Mouse (Mus musculus) ovary, adult 18-20 months (tissue): ENCODE data around the gene Cd207.

Experiments used
- DNase-seq: peaks from one replicate; pipeline ENCODE4 v3.0.0; 2022; ENCODE audit warnings: low spot score, mixed read lengths

Gene Cd207

DNA sequence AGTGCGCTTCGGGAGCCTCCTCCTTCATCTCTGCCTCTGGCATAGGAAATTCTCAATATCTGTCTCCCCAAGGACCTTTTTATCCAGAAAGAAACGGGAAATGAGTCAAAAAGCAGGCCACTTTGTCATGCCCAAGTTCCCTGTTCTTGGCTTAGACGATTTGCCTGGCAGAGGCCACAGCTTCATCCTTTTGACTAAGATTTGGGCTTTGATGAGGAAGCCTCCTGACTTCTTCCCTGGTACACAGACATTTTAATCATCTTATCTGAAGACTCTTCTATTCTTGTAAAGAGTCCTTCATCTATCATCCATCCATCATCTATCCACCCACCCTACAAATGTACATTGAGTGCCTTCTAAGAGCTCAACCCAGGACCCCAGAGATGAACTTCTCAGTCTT is at the start of gene Cd207:
Cd207 (minus strand) TSS at position 101 of the 400 bp plus-strand sequence.
- no peak for DNase-seq

DNA sequence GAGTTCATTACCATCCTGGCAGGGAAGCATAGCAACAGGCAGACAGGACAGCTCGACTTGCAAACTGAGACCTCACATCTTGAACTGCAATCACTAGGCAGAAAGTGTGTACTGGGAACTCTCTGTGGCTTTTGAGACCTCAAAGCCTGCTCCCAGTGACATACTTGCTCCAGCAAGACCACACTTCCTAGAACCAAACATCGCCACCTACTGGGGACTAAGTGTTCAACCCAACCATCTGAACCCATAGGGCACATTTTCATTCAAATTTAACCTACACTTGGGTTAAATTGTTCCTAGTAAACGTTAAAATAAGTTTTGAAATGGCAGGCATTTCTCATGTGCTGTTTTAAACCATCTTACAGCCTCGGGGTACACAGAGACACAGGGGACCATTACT is 49.5 kb upstream of the Cd207 start:
- no peak for DNase-seq

DNA sequence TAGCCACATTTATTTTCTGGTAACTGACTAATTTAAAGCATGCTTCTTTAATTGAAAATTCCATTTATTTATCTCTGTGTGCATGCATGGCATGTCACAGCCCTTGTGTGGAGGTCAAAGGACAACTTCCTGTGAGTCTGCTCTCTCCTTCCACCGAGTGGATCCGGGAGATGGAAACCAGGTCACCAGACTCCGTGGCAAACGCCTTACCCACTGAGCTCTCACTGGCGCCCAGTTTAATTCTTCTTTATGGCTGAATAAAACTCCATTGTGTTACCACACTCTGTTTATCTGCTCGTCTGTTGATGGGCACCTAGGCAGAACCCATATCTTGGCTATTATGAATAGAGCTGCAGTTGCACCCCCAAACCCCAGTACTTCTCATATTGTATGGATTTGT is 44.9 kb upstream of the Cd207 start:
- no peak for DNase-seq

DNA sequence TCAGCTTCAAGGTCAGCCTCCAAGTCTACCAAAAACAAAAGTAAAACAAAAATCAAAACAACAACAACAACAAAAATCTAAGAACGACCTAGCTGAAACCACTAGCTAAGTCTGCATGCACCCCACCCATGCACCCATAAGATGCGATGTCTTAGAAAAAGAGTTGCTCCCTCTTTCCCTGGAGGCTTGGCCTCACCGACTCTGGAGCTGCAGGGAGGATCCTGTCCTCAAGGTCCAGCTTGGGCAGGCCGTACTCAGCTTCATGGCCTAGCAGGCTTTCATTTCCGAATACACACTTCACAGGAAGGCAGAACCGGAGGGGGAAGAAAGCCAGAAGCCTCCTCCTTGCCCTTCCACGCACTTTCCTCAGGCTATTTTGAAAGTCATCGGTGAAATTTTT is 39.4 kb upstream of the Cd207 start:
- no peak for DNase-seq

DNA sequence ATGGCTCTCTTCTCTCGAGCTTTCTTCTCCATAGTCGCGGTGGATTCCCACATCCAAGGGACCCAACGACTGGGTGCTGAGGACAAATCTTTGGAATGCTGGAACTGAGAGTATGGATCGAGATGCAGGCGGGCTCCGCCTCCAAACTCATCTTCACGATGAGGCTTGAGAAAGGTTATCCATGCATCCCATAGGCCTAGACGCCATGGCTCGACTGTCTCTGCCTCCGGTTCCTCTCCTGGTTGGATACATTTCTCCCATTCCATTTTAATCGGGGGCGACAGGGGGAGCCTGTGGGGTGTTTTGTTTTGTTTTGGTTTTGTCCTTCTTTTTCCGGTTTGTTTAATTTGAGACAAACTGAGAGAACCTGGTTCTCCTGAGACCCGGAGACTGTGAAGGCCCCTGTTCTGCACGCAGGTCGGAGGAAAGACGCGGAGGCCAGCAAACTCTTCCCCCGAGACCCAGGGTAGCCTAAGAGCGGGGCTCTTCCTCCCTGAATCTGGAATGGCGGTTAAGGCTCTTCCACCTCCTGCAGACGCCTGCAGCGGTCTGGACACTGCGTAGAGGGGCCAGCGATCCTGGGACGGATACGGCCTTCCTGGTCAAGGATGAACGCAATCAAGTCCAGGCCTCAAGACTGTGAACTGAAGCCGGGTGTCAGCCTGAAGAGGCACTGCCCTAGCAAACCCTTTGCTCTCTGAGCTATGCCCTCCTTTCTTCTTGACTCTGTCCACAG is 38.0 kb upstream of the Cd207 start:
- no peak for DNase-seq

DNA sequence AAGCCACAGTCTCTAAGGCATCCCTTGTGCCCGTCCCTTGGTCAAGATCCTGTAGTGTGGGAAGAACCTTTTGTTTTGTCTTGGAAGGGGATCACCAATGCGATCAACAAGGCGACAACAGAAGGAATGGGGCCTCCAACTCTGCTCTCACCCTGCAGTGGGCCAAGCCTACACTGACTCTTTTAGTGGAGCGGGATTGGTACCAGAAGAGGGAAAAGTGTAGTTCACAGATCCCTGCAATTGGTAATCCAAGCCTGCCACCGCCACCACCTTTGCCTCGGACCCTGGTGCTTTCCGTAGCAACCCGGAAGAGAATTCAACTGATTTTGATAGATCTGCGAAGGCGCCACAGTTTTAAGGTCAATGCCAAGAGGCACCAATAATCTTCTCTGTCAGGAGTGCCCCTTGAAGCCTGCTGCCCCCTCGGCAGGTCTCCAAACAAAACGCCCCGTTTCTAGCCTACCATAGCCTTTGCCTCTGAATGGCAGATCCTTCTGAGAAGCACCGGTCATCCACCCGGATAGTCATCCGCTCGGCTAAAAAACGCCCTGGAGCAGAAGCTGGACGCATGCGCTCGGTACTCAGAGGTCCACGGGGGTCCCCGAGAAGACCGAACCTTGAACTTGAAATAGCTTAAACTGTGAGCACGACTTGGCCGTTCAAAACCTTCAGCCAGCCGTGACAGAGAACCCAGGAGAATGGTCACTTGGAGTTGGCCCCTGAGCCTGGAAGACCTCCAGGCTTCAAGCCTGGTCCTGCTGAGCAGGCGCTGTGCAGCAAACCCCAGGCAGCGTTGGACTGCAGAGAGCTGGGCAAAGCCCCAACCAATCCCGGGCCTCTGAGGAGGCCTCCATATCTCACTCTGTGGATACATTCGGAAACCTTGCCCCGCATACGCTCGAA is 36.8 kb upstream of the Cd207 start:
- no peak for DNase-seq

DNA sequence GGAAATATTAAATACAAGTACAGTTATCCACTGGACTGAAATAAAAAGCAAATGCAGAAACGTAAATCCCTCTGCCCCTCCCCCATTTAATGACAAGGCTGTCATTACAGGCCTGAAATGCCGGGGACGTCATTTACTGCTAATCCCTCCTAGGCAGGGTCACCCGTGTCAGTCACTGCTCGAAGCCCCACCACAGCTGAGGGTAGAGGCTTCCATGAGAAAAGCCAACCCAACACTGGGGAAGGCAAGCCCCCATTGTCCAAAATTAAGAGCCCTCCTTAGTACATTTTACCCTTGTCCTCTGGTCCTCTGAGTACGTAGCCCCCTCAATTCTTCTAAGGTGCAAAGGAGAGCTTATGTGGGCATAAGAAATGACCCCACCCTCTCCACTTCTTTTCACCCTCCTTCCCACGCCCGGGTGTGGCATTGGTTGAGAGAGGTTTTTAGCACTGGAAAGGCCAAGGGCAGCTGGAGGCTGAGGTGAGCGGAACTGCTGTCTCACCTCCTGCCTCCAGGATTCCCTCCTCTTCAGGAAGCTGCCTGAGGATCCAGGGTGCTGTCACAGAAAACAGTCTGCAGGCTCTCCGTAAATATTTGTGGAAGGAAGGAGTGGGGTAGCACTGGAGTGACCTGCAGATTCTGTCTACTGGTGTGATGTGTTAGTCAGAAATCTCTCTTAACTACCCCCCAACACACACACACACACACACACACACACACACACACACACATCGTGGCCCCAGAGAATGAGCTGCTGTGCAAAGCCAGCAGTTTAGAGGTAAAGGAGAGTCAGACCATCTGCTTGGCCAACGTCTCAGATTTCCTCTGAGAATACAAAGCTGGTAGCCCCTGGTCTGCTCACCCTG is 35.8 kb upstream of the Cd207 start:
- no peak for DNase-seq

DNA sequence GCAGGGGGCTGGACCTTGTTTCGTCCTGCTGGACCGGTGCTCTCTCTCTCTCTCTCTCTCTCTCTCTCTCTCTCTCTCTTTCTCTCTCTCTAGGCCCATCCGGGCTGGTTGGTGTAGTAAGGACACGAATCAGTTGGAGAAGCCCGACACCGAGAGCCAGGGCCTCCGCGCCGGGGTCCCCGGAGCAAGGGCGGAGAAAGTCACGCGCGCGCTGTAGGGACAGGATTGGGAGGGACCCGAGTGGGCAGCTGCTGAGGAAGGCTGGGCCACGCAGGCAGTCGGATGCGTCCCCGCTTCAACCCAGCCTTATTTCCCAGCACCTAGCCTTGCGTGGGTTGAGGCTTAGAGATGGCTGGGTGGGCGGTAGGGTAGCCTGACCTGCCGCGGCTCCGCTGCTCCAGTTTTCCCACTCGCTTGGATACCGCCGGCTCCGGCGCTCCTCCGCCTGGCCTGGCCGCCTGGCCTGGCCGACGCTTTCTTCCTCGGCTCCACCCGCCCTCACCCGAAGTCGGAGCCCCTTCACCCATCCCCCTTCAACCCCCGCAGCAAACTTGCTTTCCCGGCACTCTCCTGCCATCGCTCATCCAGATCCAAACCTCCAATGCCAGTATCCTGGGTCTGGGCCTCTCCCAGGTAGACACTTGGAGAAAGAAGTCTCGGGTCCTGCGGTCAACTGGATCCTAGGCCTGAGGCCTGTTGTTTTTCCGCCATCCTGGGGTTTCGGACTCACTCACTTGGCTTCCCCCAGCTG is 34.2 kb upstream of the Cd207 start:
- no peak for DNase-seq

DNA sequence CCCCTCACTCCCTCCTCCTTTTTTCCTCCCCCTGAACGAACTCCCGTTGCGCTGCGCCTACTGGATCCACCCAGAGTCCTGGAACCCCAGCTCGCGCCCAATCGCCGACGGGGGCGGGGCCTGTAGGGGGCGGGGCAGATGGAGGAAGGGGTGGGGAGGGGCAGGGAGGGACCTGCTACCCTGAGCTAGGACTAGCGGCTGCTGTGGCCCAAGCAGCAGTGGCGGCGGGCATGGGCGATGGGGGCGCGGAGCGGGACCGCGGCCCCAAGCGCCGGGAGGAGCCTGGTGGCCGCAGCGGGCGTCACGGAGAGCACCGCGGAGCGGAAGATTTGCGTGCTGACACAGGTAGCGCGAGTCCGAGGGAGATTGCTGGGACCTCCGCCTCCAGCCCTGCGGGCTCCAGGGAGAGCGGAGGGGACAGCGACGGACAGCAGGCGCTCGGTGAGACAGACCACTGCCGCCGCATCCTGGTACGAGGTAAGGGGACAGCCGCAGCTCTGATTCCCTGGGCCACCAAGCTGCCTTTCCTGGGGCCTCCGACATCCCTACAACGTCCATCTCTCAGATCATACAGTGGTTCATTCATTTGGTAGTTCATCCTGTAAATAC is 33.5 kb upstream of the Cd207 start, which contains the start of gene Vax2:
Vax2 (plus strand) TSS at position 198 of the 609 bp plus-strand sequence.
- peak; percentile 63 for DNase-seq

DNA sequence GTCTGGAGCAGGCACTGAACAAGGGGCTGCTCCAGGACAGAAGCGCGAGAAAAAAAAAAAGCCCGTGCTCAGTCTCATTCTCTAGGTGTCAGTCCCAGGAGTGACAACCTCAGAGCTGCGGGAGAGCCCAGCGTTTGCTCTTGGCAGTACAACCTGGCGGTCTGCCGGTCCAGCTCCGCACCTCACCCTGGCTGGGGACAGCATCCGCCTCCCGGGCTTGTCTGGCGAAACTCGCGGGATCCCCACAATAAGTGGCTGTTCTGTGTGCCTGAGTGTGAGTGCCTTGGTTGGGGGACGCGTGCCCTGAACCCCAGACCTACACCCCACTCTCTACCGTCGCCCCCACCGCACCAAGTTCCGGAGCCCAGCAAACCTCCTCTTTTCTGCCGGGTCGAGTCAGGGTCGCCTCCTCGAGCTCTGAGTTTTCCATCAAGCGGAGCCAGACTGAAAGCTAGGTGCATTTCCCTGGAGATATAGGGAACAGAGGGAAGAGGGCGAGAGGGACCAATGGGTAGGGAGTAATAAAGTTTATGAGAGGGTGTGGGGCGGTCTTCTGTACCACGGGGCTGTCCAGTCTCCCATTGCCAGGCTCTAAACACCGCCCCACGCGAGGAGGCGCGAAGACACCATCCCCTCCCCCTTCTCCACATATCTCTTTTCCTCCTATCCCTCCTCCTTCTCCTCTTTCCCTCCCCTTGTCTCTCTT is 32.9 kb upstream of the Cd207 start:
- no peak for DNase-seq

DNA sequence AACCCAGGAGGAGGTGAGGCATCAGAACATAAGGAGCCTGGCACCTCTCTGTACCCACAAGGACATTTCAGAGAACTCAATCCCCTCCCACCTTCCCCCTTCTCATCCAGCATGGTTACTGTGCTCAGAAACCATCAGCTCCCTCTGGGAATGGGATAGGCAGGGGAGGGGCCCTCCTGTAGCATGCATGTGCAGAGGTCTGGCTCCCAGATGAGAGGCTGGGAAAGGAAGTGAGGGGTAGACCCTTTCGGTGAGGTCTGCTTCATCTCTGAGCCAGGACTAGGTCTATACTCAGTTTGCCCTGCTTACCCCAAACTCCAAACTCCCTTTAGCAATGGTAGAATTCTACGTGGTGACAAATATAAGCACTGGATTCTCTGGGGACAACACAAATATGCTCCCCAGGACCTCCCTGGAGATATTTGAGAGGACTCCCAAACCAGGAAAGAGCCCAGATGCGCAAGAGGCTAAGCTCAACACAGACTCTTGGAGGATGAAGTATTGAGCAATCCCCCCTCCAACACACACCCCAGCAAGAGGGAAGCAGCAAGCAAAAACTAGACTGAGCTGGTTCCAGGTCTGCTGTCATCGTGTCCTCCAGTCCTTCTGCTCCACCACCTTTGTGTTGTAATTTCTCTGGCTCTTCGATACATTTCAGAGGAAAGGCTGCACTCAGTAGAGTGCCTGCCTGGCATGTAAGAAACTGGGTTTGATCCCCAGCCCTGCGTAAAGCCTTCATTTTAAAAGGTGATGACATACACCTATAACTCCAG is 30.3 kb upstream of the Cd207 start:
- DNase-seq: no peak

DNA sequence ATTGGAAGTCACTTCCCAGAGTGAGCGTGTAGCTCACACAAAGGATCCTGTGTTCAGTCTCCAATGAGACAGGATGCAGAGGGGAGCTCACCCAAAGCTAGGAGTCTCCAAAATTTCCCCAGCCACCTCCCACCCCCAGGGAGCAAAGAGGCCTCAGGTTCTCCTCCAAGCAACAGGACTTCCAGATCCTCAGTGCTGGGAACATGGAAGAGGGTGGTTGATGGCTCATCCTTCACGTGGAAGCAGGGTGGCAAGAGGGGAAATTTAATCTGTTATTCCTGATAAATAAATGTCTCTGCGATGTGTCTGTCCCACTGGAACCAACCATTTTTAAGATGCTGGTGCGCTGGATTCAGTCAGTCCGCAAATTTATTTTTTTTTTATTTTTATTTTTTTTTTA is 27.0 kb upstream of the Cd207 start:
- no peak for DNase-seq

DNA sequence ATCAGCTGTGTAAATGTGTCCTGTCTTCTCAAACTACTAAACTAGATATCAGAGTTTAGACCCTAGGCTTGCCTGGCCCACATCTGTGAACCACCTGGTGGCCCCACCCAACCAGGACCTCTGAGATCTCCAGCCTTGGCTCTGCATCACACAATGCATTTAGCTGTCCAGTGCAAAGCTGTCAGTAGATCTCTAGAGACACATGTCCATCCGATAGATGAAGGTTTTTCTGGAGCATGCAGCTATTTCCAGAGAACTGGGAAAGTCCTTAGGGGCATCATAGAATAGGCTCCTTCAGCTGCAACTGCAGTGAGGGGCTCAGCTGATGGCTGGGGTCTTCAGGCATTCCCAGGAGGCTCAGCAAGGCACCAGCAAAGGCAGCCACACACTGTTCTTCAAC is 26.6 kb upstream of the Cd207 start:
- DNase-seq: no peak

DNA sequence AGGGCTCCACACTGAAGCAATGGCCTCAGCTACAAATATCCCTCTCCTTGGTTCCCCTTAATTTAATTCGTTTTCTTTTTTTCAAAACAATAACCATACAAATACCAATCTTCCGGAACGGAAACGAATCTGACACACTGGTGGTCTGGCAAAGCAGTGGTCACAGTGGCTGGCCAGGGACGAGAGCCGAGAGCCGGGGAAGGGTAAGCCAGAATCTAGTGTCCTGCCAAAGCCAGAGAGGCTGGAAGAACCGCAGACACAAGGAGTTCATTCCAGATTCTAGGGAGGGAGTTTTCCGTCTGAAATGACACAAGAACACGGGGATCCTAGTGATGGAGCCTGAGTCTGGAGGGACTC is 26.0 kb upstream of the Cd207 start:
- DNase-seq: no peak

DNA sequence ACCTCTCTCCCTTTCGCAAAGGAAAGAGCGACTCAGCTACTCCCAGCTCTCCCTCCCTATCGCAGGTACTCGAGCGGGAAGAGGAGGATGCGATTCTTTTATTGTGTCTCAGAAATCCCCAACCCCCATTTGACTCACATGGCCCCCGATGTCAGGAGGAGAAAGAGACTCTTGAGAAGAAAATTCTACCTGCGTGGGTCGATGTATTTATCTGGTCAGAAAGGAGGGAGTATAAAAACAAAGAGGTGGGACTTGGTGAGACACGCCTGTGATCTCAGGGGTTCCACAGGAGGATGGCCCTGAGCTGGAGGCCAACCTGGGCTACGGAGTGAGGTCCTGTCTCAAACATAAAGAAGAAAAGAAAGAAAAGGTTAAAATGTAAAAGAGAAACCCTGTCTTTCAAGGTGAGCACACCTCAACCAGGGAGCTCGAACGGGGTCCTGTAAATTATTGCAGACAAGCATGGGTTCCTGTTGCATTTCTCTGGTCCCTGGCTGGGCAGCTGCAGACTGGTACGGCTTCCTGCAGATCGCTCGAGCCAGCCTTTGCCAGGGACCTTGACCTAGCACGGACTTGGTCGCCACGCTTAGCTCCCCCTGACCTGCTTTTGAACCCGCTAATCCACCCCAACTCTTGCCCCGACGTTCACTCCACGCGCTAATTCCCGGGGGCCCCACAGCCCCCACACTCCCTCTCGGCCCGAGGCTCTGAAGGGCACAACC is 25.5 kb upstream of the Cd207 start:
- DNase-seq: no peak

DNA sequence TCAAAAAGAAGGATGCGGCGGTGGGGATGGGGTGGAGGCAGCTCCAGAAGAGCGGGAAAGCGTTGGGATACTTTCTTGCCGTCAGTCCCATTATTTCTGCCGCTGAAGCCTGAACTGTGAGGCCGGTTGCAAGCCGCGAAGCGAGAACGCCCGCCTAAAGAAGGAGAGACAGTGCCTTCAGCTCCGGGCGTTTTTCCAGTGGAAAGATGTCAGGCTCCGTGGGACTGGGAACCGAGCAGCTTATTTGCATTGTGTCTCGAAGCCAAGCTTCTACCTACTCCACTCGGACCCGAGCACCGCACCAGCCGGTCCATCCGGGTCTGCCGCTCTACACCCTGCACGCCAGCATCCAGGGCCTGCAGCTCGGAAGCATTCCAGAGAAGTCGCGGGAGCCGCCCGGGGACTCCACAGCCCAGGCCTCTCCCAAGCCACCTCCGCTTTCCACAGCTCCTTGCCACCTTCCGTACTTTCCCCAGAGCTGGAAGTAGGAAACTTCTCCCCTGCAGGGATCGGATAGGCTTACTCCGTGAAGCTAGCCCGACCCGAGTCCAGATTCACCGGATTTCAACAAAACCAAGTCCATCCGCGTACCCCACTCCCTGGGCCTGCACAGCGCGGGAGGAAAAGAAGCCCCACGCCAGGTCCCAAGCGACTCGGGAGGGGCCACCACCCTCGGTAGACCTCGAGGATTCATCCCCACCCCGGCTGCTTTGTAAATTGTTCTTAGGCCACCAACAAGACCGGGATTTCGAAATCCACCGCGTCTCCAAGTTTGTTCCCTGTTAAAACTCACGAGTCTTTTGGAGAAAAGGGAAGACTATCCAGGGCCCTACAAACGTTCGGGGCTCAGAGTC is 24.7 kb upstream of the Cd207 start:
- no peak for DNase-seq

DNA sequence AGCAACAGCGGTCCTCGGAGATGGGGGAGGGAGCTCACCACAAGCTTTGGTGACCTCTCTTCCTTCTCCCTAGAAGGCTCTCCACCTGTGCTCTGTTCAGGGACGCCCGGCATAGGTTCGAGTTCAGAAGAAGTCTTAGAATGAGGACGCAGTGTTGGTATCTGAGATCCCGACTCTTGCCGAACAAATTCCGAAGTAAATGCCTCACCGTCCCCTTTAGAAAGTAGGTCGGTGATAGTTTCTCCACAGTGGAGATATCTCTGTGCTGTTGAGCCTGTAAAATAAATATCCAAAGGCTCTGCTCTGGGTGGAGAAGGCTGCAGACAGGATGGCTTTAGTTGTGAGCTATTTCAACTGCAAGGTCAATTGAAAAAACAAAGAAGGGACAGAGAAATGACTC is 23.3 kb upstream of the Cd207 start:
- DNase-seq: no peak

DNA sequence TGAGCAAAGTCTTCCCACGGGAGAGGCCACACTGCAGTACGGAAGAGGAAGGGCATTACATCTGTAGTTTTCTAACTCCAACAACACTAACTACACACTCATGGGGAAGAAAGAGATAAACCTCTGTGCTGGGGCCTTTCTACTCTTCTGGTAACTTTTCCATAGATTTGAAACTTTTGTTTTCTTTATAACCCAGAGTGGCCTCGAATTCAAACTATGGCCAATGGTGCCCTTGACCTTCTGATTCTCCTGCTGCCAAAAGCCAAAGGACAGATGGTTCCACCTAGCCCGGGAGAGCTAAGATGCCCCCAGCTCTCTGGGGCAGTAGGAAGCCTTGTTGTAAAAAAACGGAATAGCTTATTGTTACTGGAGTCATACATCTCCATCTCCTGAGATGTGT is 22.3 kb upstream of the Cd207 start:
- no peak for DNase-seq
